Mouse (Mus musculus) Muller cell, postnatal 12 days (primary cell): Measurements from ENCODE around the gene Cdh4.

Experiments used
- DNase-seq: peaks from one replicate; pipeline ENCODE4 v3.0.0-alpha.2; 2015; ENCODE audit errors: inconsistent ontology term

Cdh4 gene

GRCm38 (mm10) chr2:179931741-179932140, 489.5 kb downstream of the Cdh4 start:
- DNase-seq, result no peak

DNA sequence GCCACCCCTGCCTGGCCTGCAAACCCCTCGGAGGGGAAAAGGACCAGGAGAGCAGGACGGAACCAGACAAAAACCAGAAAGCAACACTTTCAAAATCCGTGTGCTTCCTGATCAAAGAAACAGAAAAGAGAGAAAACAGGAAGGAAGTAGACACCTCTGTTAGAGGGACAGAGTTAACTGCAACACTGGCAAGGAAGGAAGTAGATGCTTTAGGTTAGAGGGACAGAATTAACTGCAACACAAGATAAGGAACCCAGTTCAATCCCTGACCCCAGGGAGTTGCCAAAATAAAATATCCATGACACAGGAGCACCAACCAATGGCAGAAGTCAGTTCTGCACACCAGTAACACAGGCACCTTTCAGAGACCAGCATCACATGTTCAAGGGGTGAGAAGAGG, 491.9 kb downstream of the Cdh4 start:
- DNase-seq, result no peak

DNA sequence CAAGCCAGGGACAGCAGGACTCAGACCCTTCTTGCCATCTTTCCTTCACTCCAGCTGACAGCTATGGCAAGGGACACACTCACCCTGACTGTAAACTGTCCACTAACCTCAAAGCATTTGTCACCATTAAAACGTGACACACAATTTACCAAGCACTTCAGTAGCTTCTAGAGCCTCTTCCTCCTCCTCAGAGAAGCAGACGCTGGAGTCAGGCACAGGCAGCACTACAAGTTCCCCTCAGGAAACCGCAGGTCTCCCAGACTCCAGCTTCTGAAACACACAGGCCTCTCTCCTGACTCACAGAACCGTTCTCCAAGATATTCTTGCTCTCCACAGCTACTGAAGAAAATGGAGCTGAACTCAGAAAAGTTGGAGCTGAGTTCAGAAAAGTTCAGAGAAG, 494.9 kb downstream of the Cdh4 start:
- no peak for DNase-seq

- no peak for DNase-seq
These were observed 499.5 kb downstream of the Cdh4 start for GRCm38 (mm10) chr2:179941696-179942095.

DNA sequence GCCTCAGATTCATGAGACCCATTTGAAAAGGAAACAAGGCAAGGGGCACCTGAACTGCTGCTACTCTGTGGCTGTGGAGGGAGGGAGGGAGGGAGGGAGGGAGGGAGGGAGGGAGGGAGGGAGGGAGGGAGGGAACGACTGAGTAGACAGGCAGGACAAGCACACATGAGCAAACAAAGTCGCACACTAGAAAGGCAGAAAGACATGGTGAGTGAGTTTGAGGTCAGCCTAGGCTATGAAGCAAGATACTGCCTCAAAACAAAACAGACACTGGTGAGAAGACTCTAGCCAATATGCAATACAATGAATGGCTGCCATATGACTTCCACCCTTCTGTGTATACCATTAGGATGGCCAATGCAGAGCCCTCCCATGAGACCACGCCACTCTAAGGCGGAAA, 502.8 kb downstream of the Cdh4 start:
- no peak for DNase-seq

GRCm38 (mm10) chr2:179946496-179946895, 504.3 kb downstream of the Cdh4 start:
- DNase-seq, result no peak

- DNase-seq, result peak; percentile 26
These were observed 505.4 kb downstream of the Cdh4 start for GRCm38 (mm10) chr2:179947607-179948006.

- DNase-seq, result no peak
These were observed 506.6 kb downstream of the Cdh4 start for GRCm38 (mm10) chr2:179948820-179949219.
